Mouse (Mus musculus): ENCODE measurements around the gene Cnot2. TPM values are rescaled to one million over a fixed set of nuclear protein-coding genes. Genes with fewer than 3 reads are reported as not detected.

Gene Cnot2
- polyA plus RNA-seq, 1 experiment from 2014 or later = 129 TPM

DNA sequence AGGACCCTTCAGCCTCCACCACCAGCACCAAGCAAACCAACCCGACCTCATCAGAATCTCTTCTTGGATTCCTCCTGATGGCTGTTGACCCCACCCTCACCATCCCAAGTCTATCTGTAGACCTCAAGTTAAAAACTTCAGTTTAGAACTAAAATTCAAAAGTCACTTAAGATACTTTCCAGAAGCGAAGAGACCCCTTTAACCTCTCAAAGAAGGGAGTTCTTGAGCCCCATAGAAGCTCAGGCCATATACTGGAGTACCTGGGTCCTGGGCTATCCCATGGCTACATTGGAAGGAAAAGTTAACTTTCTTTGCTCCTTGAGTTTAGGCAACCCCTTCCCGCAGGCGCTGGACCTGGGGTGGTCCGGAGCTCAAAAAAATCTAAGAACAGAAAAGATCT is 108.7 kb downstream of the Cnot2 start:
- Histone ChIP-seq H3K4me3 (peak overlapping the region; percentile 75), H3K4me2 (replicated peaks) (peak overlapping the region; percentile 94), H3K4me1 (peaks cover 31% of the 10 kb centered on the region), H3K27ac (peak overlapping the region; percentile 69; the same call in 1 of the 2 replicates), H3K36me3 (no peaks in the 10 kb centered on the region), H3K27me3 (no peaks in the 10 kb centered on the region), H3K9ac (peak overlapping the region; percentile 80), H3K9me3 (peaks cover 8% of the 10 kb centered on the region)
- ATAC-seq (ENCODE audit: low FRiP score, low read depth) = no peak
- 5% methylated on average over 5 of the region's 5 CpGs for WGBS

GRCm38 (mm10) chr10:116470306-116470925 is 110.9 kb downstream of the Cnot2 start:
- Histone ChIP-seq H3K4me3 (no peak overlapping the region), H3K36me3 (no peaks in the 10 kb centered on the region), H3K9ac (no peak overlapping the region), H3K27ac (no peak overlapping the region), H3K9me3 (no peaks in the 10 kb centered on the region), H3K4me1 (peaks cover 28% of the 10 kb centered on the region), H3K4me2 (replicated peaks) (0 out of 2 replicates have a peak overlapping the region, but pooled peaks have one; percentile 20), H3K27me3 (no peaks in the 10 kb centered on the region)
- ATAC-seq (ENCODE audit: low FRiP score, low read depth) = no peak
- 72% methylated on average over 11 of the region's 11 CpGs for WGBS

DNA sequence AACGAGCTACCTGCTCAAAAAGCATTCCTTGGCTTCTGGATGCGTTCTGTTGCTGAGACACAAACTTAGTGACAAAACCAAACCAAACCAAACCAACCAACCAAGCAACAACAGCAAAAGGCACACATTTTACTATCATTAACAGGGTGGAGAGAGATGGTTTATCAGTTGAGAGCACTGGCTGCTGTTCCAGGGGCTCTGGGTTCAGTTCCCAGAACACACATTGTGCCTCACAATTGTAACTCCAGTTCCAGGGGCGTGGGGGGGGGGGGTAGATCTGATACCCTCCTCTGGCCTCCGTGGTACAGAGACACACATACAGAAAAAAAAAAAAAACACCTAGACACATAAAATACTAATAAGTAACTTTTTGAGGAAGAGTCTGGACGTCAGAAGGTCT is 113.2 kb downstream of the Cnot2 start:
- Histone ChIP-seq H3K4me2 (replicated peaks) (no peak overlapping the region), H3K27ac (no peak overlapping the region), H3K4me3 (no peak overlapping the region), H3K36me3 (peaks cover 6% of the 10 kb centered on the region), H3K9me3 (no peaks in the 10 kb centered on the region), H3K9ac (no peak overlapping the region), H3K27me3 (no peaks in the 10 kb centered on the region), H3K4me1 (peaks cover 19% of the 10 kb centered on the region)
- WGBS = 83% methylated on average over 5 of the region's 5 CpGs
- ATAC-seq (ENCODE audit: low FRiP score, low read depth) = no peak

GRCm38 (mm10) chr10:116463753-116464345 is 117.5 kb downstream of the Cnot2 start:
- H3K36me3 ChIP-seq = peaks cover 19% of the 10 kb centered on the region
- H3K9me3 ChIP-seq = no peaks in the 10 kb centered on the region
- no peak overlapping the region for H3K27ac ChIP-seq
- no peak overlapping the region for H3K4me3 ChIP-seq
- 94% methylated on average over 12 of the region's 12 CpGs for WGBS
- ATAC-seq (ENCODE audit: low FRiP score, low read depth) = no peak
- H3K4me1 ChIP-seq = no peaks in the 10 kb centered on the region
- no peaks in the 10 kb centered on the region for H3K27me3 ChIP-seq
- no peak overlapping the region for H3K9ac ChIP-seq
- H3K4me2 ChIP-seq (replicated peaks) = no peak overlapping the region

GRCm38 (mm10) chr10:116461443-116461842 is 119.9 kb downstream of the Cnot2 start:
- 82% methylated on average over 9 of the region's 9 CpGs for WGBS
- Histone ChIP-seq H3K27me3 (no peaks in the 10 kb centered on the region), H3K4me2 (replicated peaks) (no peak overlapping the region), H3K36me3 (peaks cover 38% of the 10 kb centered on the region), H3K9ac (no peak overlapping the region), H3K4me1 (no peaks in the 10 kb centered on the region), H3K27ac (no peak overlapping the region), H3K9me3 (no peaks in the 10 kb centered on the region; the same call in 1 of the 2 replicates), H3K4me3 (no peak overlapping the region)
- ATAC-seq (ENCODE audit: low FRiP score, low read depth) = no peak

GRCm38 (mm10) chr10:116458786-116459185 is 122.5 kb downstream of the Cnot2 start:
- Histone ChIP-seq H3K27me3 (no peaks in the 10 kb centered on the region), H3K4me3 (no peak overlapping the region), H3K27ac (no peak overlapping the region), H3K4me1 (no peaks in the 10 kb centered on the region), H3K4me2 (replicated peaks) (no peak overlapping the region), H3K9me3 (no peaks in the 10 kb centered on the region; the same call in 1 of the 2 replicates), H3K9ac (no peak overlapping the region), H3K36me3 (peaks cover 54% of the 10 kb centered on the region)
- ATAC-seq (ENCODE audit: low FRiP score, low read depth) = no peak
- WGBS = 85% methylated on average over 9 of the region's 9 CpGs

GRCm38 (mm10) chr10:116452771-116453170 is 128.5 kb downstream of the Cnot2 start:
- ATAC-seq (ENCODE audit: low FRiP score, low read depth) = no peak
- H3K9me3 ChIP-seq = peaks cover 6% of the 10 kb centered on the region; the same call in 1 of the 2 replicates
- WGBS = 94% methylated on average over 7 of the region's 7 CpGs
- peaks cover 39% of the 10 kb centered on the region for H3K36me3 ChIP-seq
- no peaks in the 10 kb centered on the region for H3K27me3 ChIP-seq
- no peak overlapping the region for H3K27ac ChIP-seq
- H3K4me3 ChIP-seq = no peak overlapping the region
- H3K4me2 ChIP-seq (replicated peaks) = no peak overlapping the region
- peaks cover 3% of the 10 kb centered on the region; the same call in 1 of the 2 replicates for H3K4me1 ChIP-seq
- no peak overlapping the region for H3K9ac ChIP-seq

- 66% methylated on average over 9 of the region's 9 CpGs for WGBS
- Histone ChIP-seq H3K9ac (no peak overlapping the region), H3K27ac (no peak overlapping the region), H3K36me3 (peaks cover 23% of the 10 kb centered on the region), H3K27me3 (no peaks in the 10 kb centered on the region), H3K9me3 (0 out of 2 replicates have a peak, but pooled peaks cover 6% of the 10 kb centered on the region), H3K4me1 (peaks cover 12% of the 10 kb centered on the region), H3K4me2 (replicated peaks) (no peak overlapping the region), H3K4me3 (no peak overlapping the region)
- no peak for ATAC-seq (ENCODE audit: low FRiP score, low read depth)
Observed at GRCm38 (mm10) chr10:116450621-116451020, 130.7 kb downstream of the Cnot2 start.

- 92% methylated on average over 12 of the region's 12 CpGs for WGBS
- H3K27me3 ChIP-seq = no peaks in the 10 kb centered on the region
- no peak overlapping the region for H3K27ac ChIP-seq
- H3K36me3 ChIP-seq = peaks cover 19% of the 10 kb centered on the region
- H3K4me1 ChIP-seq = peaks cover 12% of the 10 kb centered on the region
- H3K4me3 ChIP-seq = no peak overlapping the region
- H3K4me2 ChIP-seq (replicated peaks) = no peak overlapping the region
- no peak overlapping the region for H3K9ac ChIP-seq
- H3K9me3 ChIP-seq = 0 out of 2 replicates have a peak, but pooled peaks cover 6% of the 10 kb centered on the region
- ATAC-seq (ENCODE audit: low FRiP score, low read depth) = no peak
Observed at GRCm38 (mm10) chr10:116448166-116448565, 133.1 kb downstream of the Cnot2 start.

- no peak for ATAC-seq (ENCODE audit: low FRiP score, low read depth)
- Histone ChIP-seq H3K4me2 (replicated peaks) (no peak overlapping the region), H3K36me3 (peaks cover 14% of the 10 kb centered on the region), H3K27ac (peak overlapping the region; percentile 10; the same call in 1 of the 2 replicates), H3K27me3 (no peaks in the 10 kb centered on the region), H3K4me3 (no peak overlapping the region), H3K9ac (no peak overlapping the region), H3K9me3 (no peaks in the 10 kb centered on the region), H3K4me1 (peaks cover 12% of the 10 kb centered on the region)
- WGBS = 48% methylated on average over 9 of the region's 9 CpGs
Observed at GRCm38 (mm10) chr10:116447176-116447575, 134.1 kb downstream of the Cnot2 start.

DNA sequence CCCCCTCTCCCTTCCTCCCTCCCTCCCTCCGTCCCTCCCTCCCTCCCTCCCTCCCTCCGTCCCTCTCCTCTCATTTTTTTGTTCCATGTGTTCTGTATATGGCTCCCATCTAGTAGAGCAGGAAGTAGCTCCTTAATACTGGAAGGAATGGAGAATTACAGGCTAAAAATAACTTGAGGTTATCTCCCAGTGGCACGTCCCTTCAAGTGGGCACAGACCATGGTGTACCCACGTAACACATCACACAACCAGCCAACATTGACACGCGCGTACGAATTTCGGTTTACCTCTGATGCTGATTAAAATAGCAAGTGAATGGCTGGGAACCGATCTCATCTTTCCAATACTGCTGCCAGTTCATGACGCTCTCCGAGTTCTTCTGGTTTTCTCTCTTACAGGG is 135.3 kb downstream of the Cnot2 start:
- WGBS = 90% methylated on average over 11 of the region's 12 CpGs
- H3K27me3 ChIP-seq = no peaks in the 10 kb centered on the region
- H3K4me1 ChIP-seq = peaks cover 22% of the 10 kb centered on the region
- H3K36me3 ChIP-seq = peaks cover 14% of the 10 kb centered on the region
- no peaks in the 10 kb centered on the region for H3K9me3 ChIP-seq
- H3K27ac ChIP-seq = no peak overlapping the region
- no peak overlapping the region for H3K4me3 ChIP-seq
- no peak for ATAC-seq (ENCODE audit: low FRiP score, low read depth)
- no peak overlapping the region for H3K4me2 ChIP-seq (replicated peaks)
- H3K9ac ChIP-seq = no peak overlapping the region

GRCm38 (mm10) chr10:116444826-116445225 is 136.5 kb downstream of the Cnot2 start:
- 95% methylated on average over 8 of the region's 8 CpGs for WGBS
- H3K27ac ChIP-seq = no peak overlapping the region
- H3K9me3 ChIP-seq = no peaks in the 10 kb centered on the region
- ATAC-seq (ENCODE audit: low FRiP score, low read depth) = no peak
- H3K4me3 ChIP-seq = no peak overlapping the region
- H3K4me2 ChIP-seq (replicated peaks) = no peak overlapping the region
- no peaks in the 10 kb centered on the region for H3K27me3 ChIP-seq
- H3K9ac ChIP-seq = no peak overlapping the region
- H3K4me1 ChIP-seq = peaks cover 29% of the 10 kb centered on the region
- H3K36me3 ChIP-seq = peaks cover 14% of the 10 kb centered on the region

Data from limb, embryonic 13.5 days (tissue).